Mouse (Mus musculus) ES-Bruce4 (cell line): ENCODE data around the gene Ecm2. TPM values are rescaled to one million over a fixed set of nuclear protein-coding genes. Genes with fewer than 3 reads are reported as not detected.

Experiments
- H3K27ac ChIP-seq: 2 replicates; pipeline ENCODE4 v1.5.1; 2012; ENCODE audit warnings: low read length, inconsistent platforms; ENCODE audit not compliant: insufficient read depth
- H3K27me3 ChIP-seq: 2 replicates; pipeline ENCODE4 v1.6.1; 2012; ENCODE audit warnings: mild to moderate bottlenecking, low read length, inconsistent platforms; ENCODE audit not compliant: control insufficient read depth, poor library complexity, insufficient read depth, severe bottlenecking
- H3K36me3 ChIP-seq: 2 replicates; pipeline ENCODE4 v1.6.1; 2012; ENCODE audit warnings: inconsistent platforms, mild to moderate bottlenecking, low read length, moderate library complexity; ENCODE audit not compliant: control insufficient read depth, poor library complexity, insufficient read depth, severe bottlenecking
- H3K4me1 ChIP-seq: one replicate; pipeline ENCODE4 v1.8.1; 2011; ENCODE audit warnings: low read length; ENCODE audit not compliant: control insufficient read depth, insufficient read depth
- H3K4me3 ChIP-seq: 2 replicates; pipeline ENCODE4 v1.5.1; 2011; ENCODE audit warnings: low read depth, mild to moderate bottlenecking, low read length
- H3K9ac ChIP-seq: 2 replicates; pipeline ENCODE4 v1.6.1; 2012; ENCODE audit warnings: low read depth, mild to moderate bottlenecking, inconsistent platforms; ENCODE audit not compliant: poor library complexity, severe bottlenecking
- H3K9me3 ChIP-seq: replicated peaks from 2 replicates; pipeline ENCODE4 v1.6.1; 2012; ENCODE audit warnings: mild to moderate bottlenecking, low read length, inconsistent platforms; ENCODE audit not compliant: control insufficient read depth, poor library complexity, insufficient read depth, severe bottlenecking
- CTCF ChIP-seq: IDR thresholded peaks from one replicate; pipeline ENCODE4 v1.8.1; 2011; ENCODE audit warnings: low read depth, low read length
- EP300 ChIP-seq: IDR thresholded peaks from 2 replicates; pipeline ENCODE4 v1.6.1; 2011; ENCODE audit warnings: low read depth, low read length; ENCODE audit not compliant: insufficient read depth
- POLR2A ChIP-seq: IDR thresholded peaks from one replicate; pipeline ENCODE4 v1.8.1; 2011; ENCODE audit warnings: low read length; ENCODE audit not compliant: insufficient read depth
- polyA plus RNA-seq: library from polyadenylated mRNA; stranded (reverse); fragments of >200 nt; gene quantifications from 2 replicates; pipeline ENCODE4 v1.2.4, GENCODE M21; 2011; ENCODE audit warnings: low read depth; ENCODE audit not compliant: missing spikeins, insufficient read depth, insufficient read length

Gene Ecm2
- polyA plus RNA-seq, 1 experiment: 0.18 TPM

DNA sequence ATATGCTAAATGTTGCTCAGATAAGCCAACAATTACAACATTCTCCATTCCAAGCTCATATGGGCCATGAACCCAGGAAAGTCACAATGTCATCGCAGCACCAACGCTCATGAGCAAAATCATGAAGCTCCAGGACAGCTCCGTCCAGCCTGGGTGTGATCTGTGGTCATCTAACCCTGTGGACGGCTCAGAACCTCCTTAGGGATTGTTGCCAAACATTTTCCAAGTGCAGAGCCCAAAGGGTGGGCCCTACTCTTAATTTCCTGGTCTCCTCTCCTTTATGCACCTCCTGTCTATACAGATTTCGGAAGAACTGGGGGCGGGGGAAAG, 32.0 kb upstream of the Ecm2 start:
- no peaks in the 10 kb centered on the region for H3K27me3 ChIP-seq
- no peak overlapping the region for H3K9ac ChIP-seq
- H3K36me3 ChIP-seq: no peaks in the 10 kb centered on the region
- H3K9me3 ChIP-seq: no peaks in the 10 kb centered on the region
- no peaks in the 10 kb centered on the region for H3K4me1 ChIP-seq
- no peak overlapping the region for H3K4me3 ChIP-seq
- no peak overlapping the region for H3K27ac ChIP-seq
- TF ChIP-seq CTCF (no peak), EP300 (no peak), POLR2A (no peak)

DNA sequence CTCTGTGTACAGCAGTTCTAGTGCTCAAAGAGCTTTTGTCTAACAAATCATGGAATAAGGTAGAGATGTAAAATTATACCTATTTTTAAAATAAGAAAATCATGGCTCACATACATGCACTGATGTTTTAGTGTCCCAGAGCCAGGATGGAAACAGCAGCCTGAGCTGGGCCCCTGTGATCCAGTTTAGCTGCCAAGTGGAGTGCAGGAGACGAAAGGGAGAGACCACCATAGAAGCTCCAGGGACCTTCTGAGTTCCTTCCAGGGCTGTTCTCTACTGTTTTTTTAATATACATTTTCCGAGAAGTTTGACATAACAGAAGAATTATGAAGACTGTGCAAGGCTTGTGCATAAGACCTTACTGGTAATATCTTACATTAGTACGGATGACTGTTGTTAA, 26.7 kb upstream of the Ecm2 start:
- no peak overlapping the region for H3K4me3 ChIP-seq
- no peak for TF ChIP-seq POLR2A
- TF ChIP-seq EP300: no peak
- TF ChIP-seq CTCF: no peak

DNA sequence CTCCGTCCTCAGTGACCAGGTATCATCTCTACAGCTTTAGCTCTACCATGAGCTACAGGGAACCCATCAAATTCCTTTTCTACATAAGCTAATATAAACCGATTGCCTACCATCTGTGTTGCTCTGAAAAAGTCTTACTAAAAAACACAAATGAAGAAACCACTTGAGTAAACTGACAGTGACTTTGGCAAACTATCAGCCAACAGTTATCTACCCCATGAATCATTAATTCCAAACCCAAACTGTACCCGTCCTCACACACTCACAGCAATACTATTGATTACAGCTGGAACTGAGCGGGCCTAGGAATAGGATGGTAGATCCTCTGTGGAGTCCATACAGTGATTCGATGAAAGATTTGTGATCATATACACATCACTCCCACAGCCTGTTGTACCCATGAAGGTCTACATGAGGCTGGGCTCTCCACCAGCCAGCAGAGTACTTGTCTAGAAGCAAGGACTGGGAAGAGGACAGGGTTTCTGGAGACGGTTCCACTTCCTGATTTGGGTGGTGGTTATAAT, 25.7 kb upstream of the Ecm2 start:
- H3K9me3 ChIP-seq: no peaks in the 10 kb centered on the region
- no peak overlapping the region for H3K9ac ChIP-seq
- H3K27me3 ChIP-seq: no peaks in the 10 kb centered on the region
- no peak overlapping the region for H3K27ac ChIP-seq
- no peaks in the 10 kb centered on the region for H3K4me1 ChIP-seq
- TF ChIP-seq EP300 (no peak), POLR2A (no peak), CTCF (no peak)
- no peaks in the 10 kb centered on the region for H3K36me3 ChIP-seq
- H3K4me3 ChIP-seq: no peak overlapping the region

More for the DNA sequence above, 26.7 kb upstream of the Ecm2 start:
- H3K36me3 ChIP-seq: no peaks in the 10 kb centered on the region
- no peak overlapping the region for H3K27ac ChIP-seq
- H3K27me3 ChIP-seq: no peaks in the 10 kb centered on the region
- H3K4me1 ChIP-seq: no peaks in the 10 kb centered on the region
- H3K9ac ChIP-seq: no peak overlapping the region
- H3K9me3 ChIP-seq: no peaks in the 10 kb centered on the region

DNA sequence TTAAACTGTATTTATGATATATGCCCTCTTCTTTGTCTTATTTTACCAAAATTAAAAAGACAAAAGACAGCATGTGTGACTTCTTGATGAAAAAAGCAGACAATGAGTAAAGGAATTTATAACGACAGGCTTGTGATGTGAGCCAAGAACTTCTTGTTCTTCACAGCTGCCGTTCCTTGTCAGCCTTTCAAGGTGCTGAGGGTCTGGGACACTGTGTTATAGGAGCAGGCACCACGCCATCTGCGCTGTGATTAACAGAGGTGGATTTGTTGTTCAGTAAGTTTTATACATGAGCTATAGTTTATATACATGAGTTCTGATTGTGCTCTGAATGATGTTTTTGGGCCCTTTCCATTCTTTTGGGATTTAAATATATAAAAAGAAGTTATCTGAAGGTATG, 25.2 kb upstream of the Ecm2 start:
- Histone ChIP-seq H3K4me3 (no peak overlapping the region), H3K9ac (no peak overlapping the region), H3K27me3 (no peaks in the 10 kb centered on the region), H3K4me1 (no peaks in the 10 kb centered on the region), H3K9me3 (no peaks in the 10 kb centered on the region), H3K27ac (no peak overlapping the region), H3K36me3 (no peaks in the 10 kb centered on the region)
- TF ChIP-seq EP300 (no peak), CTCF (no peak), POLR2A (no peak)

DNA sequence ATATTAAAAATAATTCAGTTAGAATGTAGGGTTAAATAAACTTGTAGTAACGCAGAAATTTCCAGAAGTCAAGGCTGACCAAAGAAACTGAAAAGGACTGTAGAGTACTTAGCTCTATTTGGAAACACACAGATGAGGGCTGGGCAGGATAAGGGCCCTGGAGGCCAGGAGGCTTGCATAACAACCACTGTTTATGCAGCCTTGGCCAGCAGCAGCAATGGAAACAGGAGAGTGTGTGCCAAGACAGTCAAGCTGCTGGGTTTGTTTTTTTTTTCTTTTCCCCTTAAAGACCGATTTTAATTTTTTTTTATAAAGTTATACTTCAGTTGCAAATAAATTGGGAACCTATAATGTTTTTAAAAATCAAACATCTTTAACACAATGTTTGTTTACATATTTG, 24.6 kb upstream of the Ecm2 start:
- no peaks in the 10 kb centered on the region for H3K27me3 ChIP-seq
- no peak overlapping the region for H3K27ac ChIP-seq
- H3K4me1 ChIP-seq: no peaks in the 10 kb centered on the region
- H3K9ac ChIP-seq: no peak overlapping the region
- no peak overlapping the region for H3K4me3 ChIP-seq
- TF ChIP-seq EP300 (no peak), CTCF (no peak), POLR2A (no peak)
- no peaks in the 10 kb centered on the region for H3K9me3 ChIP-seq
- H3K36me3 ChIP-seq: no peaks in the 10 kb centered on the region

DNA sequence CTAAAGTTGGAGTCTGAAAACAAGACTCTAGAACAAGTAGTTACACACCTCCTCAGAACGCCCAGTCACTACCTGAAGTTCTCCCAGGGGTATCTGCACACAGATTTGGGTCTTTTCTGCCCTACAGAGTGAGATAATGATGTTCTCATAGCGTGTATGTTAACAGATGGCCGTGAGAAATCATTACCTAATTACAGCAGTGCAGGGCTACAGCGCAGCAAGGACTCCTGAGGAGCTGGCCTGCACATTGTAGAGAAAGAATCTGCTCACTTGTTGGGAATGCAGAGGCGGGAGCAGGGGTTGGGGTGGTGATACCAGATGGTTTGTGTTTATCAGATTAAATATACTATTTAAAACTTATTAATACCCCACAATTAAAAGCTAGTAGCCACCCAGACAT, 24.1 kb upstream of the Ecm2 start:
- no peaks in the 10 kb centered on the region for H3K9me3 ChIP-seq
- no peak overlapping the region for H3K27ac ChIP-seq
- no peaks in the 10 kb centered on the region for H3K4me1 ChIP-seq
- no peak overlapping the region for H3K4me3 ChIP-seq
- no peaks in the 10 kb centered on the region for H3K27me3 ChIP-seq
- H3K9ac ChIP-seq: no peak overlapping the region
- H3K36me3 ChIP-seq: no peaks in the 10 kb centered on the region
- TF ChIP-seq CTCF (no peak), POLR2A (no peak), EP300 (no peak)
